Mouse (Mus musculus) heart, adult 2 months (tissue): ENCODE data around the gene Tnfaip8l3.

Source experiments
- CTCF ChIP-seq: fragments of 200-600 bp; IDR thresholded peaks from 2 replicates; pipeline ENCODE4 v1.8.1; 2022; ENCODE audit warnings: antibody characterized with exemption, mild to moderate bottlenecking, moderate library complexity
- EP300 ChIP-seq: fragments of 200-500 bp; IDR thresholded peaks from 2 replicates; pipeline ENCODE4 v1.6.1; 2011; ENCODE audit warnings: low read depth, low read length, control low read depth; ENCODE audit not compliant: insufficient read depth
- POLR2A ChIP-seq: fragments of 200-500 bp; IDR thresholded peaks from 2 replicates; pipeline ENCODE4 v1.6.1; 2011; ENCODE audit warnings: mild to moderate bottlenecking, low read depth, low read length, control low read depth; ENCODE audit not compliant: insufficient read depth

DNA sequence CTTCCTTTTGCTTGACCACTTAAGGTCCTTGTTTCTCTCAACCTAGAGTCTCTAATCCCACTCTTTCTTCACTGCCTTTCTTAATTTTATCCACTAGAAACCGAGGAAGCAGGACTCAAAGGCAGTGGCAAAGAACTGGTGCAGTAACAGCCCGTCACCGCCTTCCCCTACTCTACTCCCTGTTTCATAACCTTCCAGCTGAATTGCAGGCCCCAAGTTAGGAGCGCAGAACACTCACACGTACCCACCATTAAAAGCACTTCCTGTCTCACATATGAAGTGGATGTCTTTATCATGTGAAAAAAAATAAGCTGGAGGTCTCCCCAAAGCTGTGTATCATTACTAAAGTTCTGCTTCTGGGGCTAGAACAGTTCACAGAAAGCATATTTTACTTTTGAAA, 6.5 kb downstream of the Tnfaip8l3 start:
- TF ChIP-seq POLR2A (no peak), CTCF (no peak), EP300 (no peak)
